8 mouse cellular contexts compared by ENCODE assay signal in genomic region chr9:124424292-124424541, GRCm38 (mm10). TPM values are rescaled to one million over a fixed set of nuclear protein-coding genes. Genes with fewer than 3 reads are reported as not detected.
A peak's percentile ranks its signal among the peaks of the same experiment; 100 is the strongest.
DNase-seq lines count a peak whose midpoint lies in the region; ATAC-seq and TF ChIP-seq lines count a peak whose summit lies in the region.

No protein-coding gene starts in this region.

- no peaks in the 10 kb centered on the region for H3K27me3 ChIP-seq in liver, adult 2 months (ENCODE audit: control insufficient read depth, insufficient read depth, low read length)
- H3K27me3 ChIP-seq in embryonic facial prominence, embryonic 15.5 days, result 0 out of 2 replicates have a peak, but pooled peaks cover 3% of the 10 kb centered on the region
- no peaks in the 10 kb centered on the region for H3K27me3 ChIP-seq in intestine, postnatal 0 days (replicated peaks; ENCODE audit: control insufficient read depth, insufficient read depth, low read length)
- no peaks in the 10 kb centered on the region for H3K27me3 ChIP-seq in neural tube, embryonic 12.5 days (replicated peaks)

- H3K27ac ChIP-seq in liver, adult 2 months (replicated peaks; ENCODE audit: insufficient read depth, low read depth, low read length), result peak overlapping the region; percentile 92
- H3K27ac ChIP-seq in embryonic facial prominence, embryonic 15.5 days (replicated peaks), result peak overlapping the region; percentile 99
- peak overlapping the region; percentile 99 for H3K27ac ChIP-seq in intestine, postnatal 0 days (ENCODE audit: low read depth, low read length)
- peak overlapping the region; percentile 90 for H3K27ac ChIP-seq in neural tube, embryonic 12.5 days

- no peak for DNase-seq in liver, adult 2 months (ENCODE audit: extremely low read depth, low read depth, low spot score)
- DNase-seq in liver, result no peak
- no peak for DNase-seq in urinary bladder, postnatal 4 days (ENCODE audit: low spot score in 2 of 2)
- no peak for DNase-seq in adrenal gland, postnatal 14 days
- no peak for DNase-seq in gastrocnemius, adult 18-20 months (ENCODE audit: low spot score)

- under 1% methylated on average over 27 of the region's 27 CpGs for WGBS in liver, adult 2 months
- 0% methylated on average over 27 of the region's 27 CpGs for WGBS in embryonic facial prominence, embryonic 15.5 days
- WGBS in intestine, postnatal 0 days, result under 1% methylated on average over 27 of the region's 27 CpGs
- WGBS in neural tube, embryonic 12.5 days, result under 1% methylated on average over 27 of the region's 27 CpGs

- TF ChIP-seq CTCF in liver, adult 2 months (IDR thresholded peaks at IDR 0.05; ENCODE audit: low read depth, low read length), result no peak
- no peak for TF ChIP-seq CTCF in intestine, postnatal 0 days (IDR thresholded peaks at IDR 0.05; ENCODE audit: low read depth)

- no peaks in the 10 kb centered on the region for H3K4me1 ChIP-seq in liver, adult 2 months (ENCODE audit: control insufficient read depth, insufficient read depth, low read length)
- H3K4me1 ChIP-seq in embryonic facial prominence, embryonic 15.5 days, result no peaks in the 10 kb centered on the region
- no peaks in the 10 kb centered on the region for H3K4me1 ChIP-seq in intestine, postnatal 0 days (replicated peaks; ENCODE audit: control insufficient read depth, insufficient read depth, low read length)
- H3K4me1 ChIP-seq in neural tube, embryonic 12.5 days, result peaks cover 5% of the 10 kb centered on the region; the same call in 1 of the 2 replicates

- H3K9ac ChIP-seq in liver, adult 2 months (ENCODE audit: low read depth, low read length), result peak overlapping the region; percentile 79
- peak overlapping the region; percentile 66 for H3K9ac ChIP-seq in embryonic facial prominence, embryonic 15.5 days
- peak overlapping the region; percentile 75 for H3K9ac ChIP-seq in intestine, postnatal 0 days (ENCODE audit: low read depth, low read length)
- peak overlapping the region; percentile 73 for H3K9ac ChIP-seq in neural tube, embryonic 12.5 days

- no peak for ATAC-seq in embryonic facial prominence, embryonic 15.5 days (ENCODE audit: insufficient number of reproducible peaks, low FRiP score, low TSS enrichment, low read depth)
- ATAC-seq in intestine, postnatal 0 days, result no peak
- peak; percentile 32 for ATAC-seq in neural tube, embryonic 12.5 days (ENCODE audit: low FRiP score, low read depth)

- no peaks in the 10 kb centered on the region for H3K9me3 ChIP-seq in embryonic facial prominence, embryonic 15.5 days (replicated peaks)
- H3K9me3 ChIP-seq in intestine, postnatal 0 days (ENCODE audit: control insufficient read depth), result no peaks in the 10 kb centered on the region
- H3K9me3 ChIP-seq in neural tube, embryonic 12.5 days, result no peaks in the 10 kb centered on the region

- H3K4me2 ChIP-seq in embryonic facial prominence, embryonic 15.5 days (replicated peaks), result peak overlapping the region; percentile 67
- peak overlapping the region; percentile 80 for H3K4me2 ChIP-seq in intestine, postnatal 0 days (replicated peaks; ENCODE audit: low read depth)
- H3K4me2 ChIP-seq in neural tube, embryonic 12.5 days (replicated peaks), result peak overlapping the region; percentile 68

- peak overlapping the region; percentile 64 for H3K4me3 ChIP-seq in liver, adult 2 months (ENCODE audit: insufficient read depth, low read depth, low read length)
- H3K4me3 ChIP-seq in embryonic facial prominence, embryonic 15.5 days (replicated peaks), result peak overlapping the region; percentile 83
- peak overlapping the region; percentile 62 for H3K4me3 ChIP-seq in intestine, postnatal 0 days (ENCODE audit: low read depth, low read length)
- H3K4me3 ChIP-seq in neural tube, embryonic 12.5 days, result peak overlapping the region; percentile 68

- TF ChIP-seq POLR2A in liver, adult 2 months (IDR thresholded peaks at IDR 0.05; ENCODE audit: extremely low read depth, insufficient read depth, low read length), result no peak

- no peaks in the 10 kb centered on the region for H3K79me2 ChIP-seq in liver, adult 2 months (ENCODE audit: control insufficient read depth, insufficient read depth, low read length)

- no peaks in the 10 kb centered on the region for H3K36me3 ChIP-seq in liver, adult 2 months (ENCODE audit: control insufficient read depth, insufficient read depth, low read length)
- no peaks in the 10 kb centered on the region for H3K36me3 ChIP-seq in embryonic facial prominence, embryonic 15.5 days
- no peaks in the 10 kb centered on the region for H3K36me3 ChIP-seq in intestine, postnatal 0 days (ENCODE audit: control insufficient read depth, insufficient read depth)
- no peaks in the 10 kb centered on the region for H3K36me3 ChIP-seq in neural tube, embryonic 12.5 days

RNA-seq across cellular contexts. Expression of gene Ppp2r3d, which starts 52.5 kb away (rescaled TPM):
- 13.7 and 19.2 TPM in 2 replicates for total RNA-seq in liver, adult 2 months (2014; rRNA removed)
- 80.2 and 89.4 TPM in 2 replicates for polyA plus RNA-seq in liver, adult 2 months (2012; rRNA removed)
- polyA plus RNA-seq in embryonic facial prominence, embryonic 15.5 days (2015; fragmentation: Nextera tagmentation; extraction: Ambion mirVana), result 144 and 153 TPM in 2 replicates
- 93.5 and 105 TPM in 2 replicates for polyA plus RNA-seq in intestine, postnatal 0 days (2015; fragmentation: Nextera tagmentation; extraction: Ambion mirVana)
- 194 and 199 TPM in 2 replicates for polyA plus RNA-seq in neural tube, embryonic 12.5 days (2016; fragmentation: Nextera tagmentation; extraction: Ambion mirVana)
- 89.6 and 104 TPM in 2 replicates for total RNA-seq in adrenal gland, postnatal 14 days (2021)
- total RNA-seq in gastrocnemius, adult 18-20 months (2021), result 10 to 100 TPM; 27.9 to 30.0 TPM
